Mouse (Mus musculus) E14TG2a.4 (cell line): ENCODE results near the gene 1700001P01Rik.

Source experiments
- CTCF ChIP-seq: conservative IDR thresholded peaks from 2 replicates; pipeline ENCODE4 v1.5.1; 2014; ENCODE audit warnings: low read length
- POU5F1 ChIP-seq: IDR thresholded peaks from 2 replicates; pipeline ENCODE4 v1.6.1; 2014; ENCODE audit warnings: low read length, borderline replicate concordance

GRCm38 (mm10) chr11:97805662-97806612 lies 30.2 kb upstream of the 1700001P01Rik start:
- TF ChIP-seq CTCF (no peak), POU5F1 (no peak)
